Mouse (Mus musculus) inflammation-experienced regulatory T-cells, adult 6 months (primary cell): ENCODE results near the gene Lce6a. TPM values are rescaled to one million over a fixed set of nuclear protein-coding genes. Genes with fewer than 3 reads are reported as not detected.

ENCODE experiments used
- ATAC-seq: one replicate; pipeline ENCODE4 v1.8.0; 2017
- polyA plus RNA-seq, 3 experiments: library from polyadenylated mRNA; unstranded; fragments of 100-300 nt; shearing (Covaris generic); gene quantifications; one replicate each; pipeline ENCODE4 v1.2.1; 2017

Lce6a gene
- polyA plus RNA-seq = not detected

- no peak for ATAC-seq
Observed at GRCm38 (mm10) chr3:92621560-92621959, at the start of gene Lce6a. TSS of gene Lce6a (minus strand) at chr3:92621660.

GRCm38 (mm10) chr3:92670215-92670614, 48.8 kb upstream of the Lce6a start, which contains the start of gene Lce1a2:
TSS of gene Lce1a2 (minus strand) at chr3:92670315.
- no peak for ATAC-seq

- no peak for ATAC-seq
Observed at GRCm38 (mm10) chr3:92656826-92657225, 35.4 kb upstream of the Lce6a start, which contains the start of gene Lce1b. TSS of gene Lce1b (minus strand) at chr3:92656926.

GRCm38 (mm10) chr3:92648207-92648606, 26.7 kb upstream of the Lce6a start, which contains the start of gene Lce1a1:
TSS of gene Lce1a1 (minus strand) at chr3:92648307.
- ATAC-seq = no peak

DNA sequence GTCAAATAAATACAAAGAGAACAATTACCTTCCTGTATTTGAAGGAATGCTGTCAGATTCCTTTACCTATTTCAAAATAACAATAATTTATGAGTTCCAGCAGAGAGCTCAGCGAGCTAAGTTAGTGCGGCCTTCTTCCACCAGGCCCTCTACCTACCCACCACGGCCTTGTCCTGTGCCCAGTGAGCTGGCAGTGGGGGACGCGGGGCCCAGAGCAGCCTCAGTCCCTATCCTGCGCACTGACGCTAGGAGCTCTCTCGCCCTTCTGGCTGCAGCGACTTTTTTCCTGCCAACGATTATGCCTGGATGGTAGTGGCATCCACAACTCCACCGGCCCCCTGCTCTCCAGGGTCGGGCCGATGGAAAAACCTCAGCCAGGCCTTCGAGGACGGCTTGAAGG, 18.4 kb upstream of the Lce6a start:
- no peak for ATAC-seq

- ATAC-seq = no peak
Observed at GRCm38 (mm10) chr3:92638653-92638991, 17.2 kb upstream of the Lce6a start.

GRCm38 (mm10) chr3:92637745-92638652, 16.5 kb upstream of the Lce6a start:
- ATAC-seq = no peak

GRCm38 (mm10) chr3:92609804-92610203, 11.7 kb downstream of the Lce6a start:
- ATAC-seq = no peak

GRCm38 (mm10) chr3:92607392-92607791, 14.1 kb downstream of the Lce6a start, which contains the start of gene 2210017I01Rik:
TSS of gene 2210017I01Rik (minus strand) at chr3:92607492.
- ATAC-seq = no peak

- ATAC-seq = no peak
Observed at GRCm38 (mm10) chr3:92602169-92602568, 19.3 kb downstream of the Lce6a start.

DNA sequence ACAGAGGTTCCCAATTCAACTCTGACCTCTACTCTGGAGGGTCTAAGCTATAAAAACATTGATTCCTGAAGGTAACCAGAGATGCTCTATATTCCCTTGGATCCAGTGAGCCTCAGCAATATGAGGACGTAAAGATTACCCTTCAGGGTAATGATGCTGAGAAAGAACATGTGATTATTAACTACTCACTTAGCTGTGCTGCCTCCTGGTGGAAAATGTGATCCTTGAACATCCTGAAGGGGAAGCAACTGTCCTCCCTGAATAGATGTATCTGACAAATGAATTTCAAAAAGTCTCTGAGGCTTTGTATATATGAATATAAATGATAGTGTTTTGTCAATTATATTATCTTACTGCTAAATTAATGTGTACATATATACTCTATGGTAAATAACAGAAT, 21.0 kb downstream of the Lce6a start:
- no peak for ATAC-seq

DNA sequence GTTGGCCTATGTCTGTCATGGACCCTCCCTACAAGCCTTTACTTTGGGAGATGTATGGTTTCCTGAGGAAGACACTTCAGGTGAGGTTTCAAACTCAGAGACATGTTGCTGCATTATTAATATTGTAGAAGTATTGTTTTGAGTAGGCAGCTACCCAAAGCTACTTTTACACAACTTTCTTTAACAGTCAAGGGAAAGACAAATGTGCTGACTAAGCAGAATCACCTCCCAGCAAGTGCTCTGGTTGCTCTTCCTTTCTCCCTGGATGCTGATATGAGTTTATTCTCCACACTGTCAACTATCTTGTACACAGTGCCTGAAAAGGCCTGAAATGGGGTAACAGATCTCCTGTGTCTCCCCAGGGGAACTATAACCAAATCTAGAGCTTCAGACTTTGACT, 21.5 kb downstream of the Lce6a start:
- ATAC-seq = no peak

- ATAC-seq = no peak
Observed at GRCm38 (mm10) chr3:92598429-92598828, 23.0 kb downstream of the Lce6a start.

GRCm38 (mm10) chr3:92588858-92589257, 32.6 kb downstream of the Lce6a start, which contains the start of gene Smcp:
TSS of gene Smcp (minus strand) at chr3:92588997.
- ATAC-seq = no peak

DNA sequence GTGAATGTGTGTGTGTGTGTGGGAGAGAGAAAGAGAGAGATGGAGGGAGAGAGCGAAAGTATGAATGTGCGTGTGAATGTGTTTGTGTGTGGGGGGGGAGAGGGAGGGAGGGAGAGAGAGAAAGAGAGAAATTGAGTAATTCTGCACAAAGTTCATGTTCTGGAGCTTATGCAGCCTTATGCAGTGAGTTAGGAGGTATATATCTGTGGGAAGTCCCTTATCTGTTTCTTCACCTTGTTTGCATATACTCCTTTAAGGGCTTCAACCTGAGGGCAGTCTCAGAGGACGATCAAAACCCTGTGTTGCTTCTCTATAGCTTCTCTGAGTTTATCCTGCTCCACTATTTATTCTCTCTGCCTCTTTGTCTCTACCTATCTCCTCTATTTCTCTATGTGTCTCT, 34.3 kb downstream of the Lce6a start:
- ATAC-seq = no peak

GRCm38 (mm10) chr3:92585055-92585454, 36.4 kb downstream of the Lce6a start:
- ATAC-seq = no peak

DNA sequence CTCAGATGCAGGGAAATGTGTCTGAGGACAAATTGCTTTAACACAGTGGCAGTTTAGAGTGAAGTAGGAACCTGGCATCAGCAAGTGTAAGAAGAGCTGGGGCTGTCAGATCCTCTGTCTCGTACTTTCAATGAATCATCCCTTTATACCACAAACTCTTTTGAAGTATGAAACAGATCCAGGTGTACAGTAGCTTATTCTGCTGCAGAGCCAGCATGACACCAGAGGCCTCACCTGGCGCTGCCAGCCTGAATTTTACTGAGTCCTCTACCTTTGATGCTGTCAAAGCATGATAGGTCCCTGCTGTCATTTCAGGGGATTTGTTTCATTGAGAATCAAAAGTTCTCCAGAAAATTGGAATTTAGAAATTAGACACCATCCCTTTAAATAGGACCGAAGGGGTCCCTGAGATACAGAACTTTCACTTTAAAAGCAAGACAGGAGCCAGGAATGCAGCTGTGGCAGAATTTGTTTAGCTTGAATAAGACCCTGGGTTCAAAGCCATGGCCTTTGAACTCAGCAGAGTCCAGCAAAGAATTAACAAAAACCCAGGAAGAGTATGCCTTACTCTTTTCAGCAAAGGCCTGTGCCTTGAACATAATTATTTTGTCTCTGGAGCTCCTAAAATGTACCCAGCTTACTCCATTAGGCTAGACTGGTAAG, 38.2 kb downstream of the Lce6a start:
- ATAC-seq = no peak

- ATAC-seq = no peak
Observed at GRCm38 (mm10) chr3:92579508-92579907, 42.0 kb downstream of the Lce6a start.

DNA sequence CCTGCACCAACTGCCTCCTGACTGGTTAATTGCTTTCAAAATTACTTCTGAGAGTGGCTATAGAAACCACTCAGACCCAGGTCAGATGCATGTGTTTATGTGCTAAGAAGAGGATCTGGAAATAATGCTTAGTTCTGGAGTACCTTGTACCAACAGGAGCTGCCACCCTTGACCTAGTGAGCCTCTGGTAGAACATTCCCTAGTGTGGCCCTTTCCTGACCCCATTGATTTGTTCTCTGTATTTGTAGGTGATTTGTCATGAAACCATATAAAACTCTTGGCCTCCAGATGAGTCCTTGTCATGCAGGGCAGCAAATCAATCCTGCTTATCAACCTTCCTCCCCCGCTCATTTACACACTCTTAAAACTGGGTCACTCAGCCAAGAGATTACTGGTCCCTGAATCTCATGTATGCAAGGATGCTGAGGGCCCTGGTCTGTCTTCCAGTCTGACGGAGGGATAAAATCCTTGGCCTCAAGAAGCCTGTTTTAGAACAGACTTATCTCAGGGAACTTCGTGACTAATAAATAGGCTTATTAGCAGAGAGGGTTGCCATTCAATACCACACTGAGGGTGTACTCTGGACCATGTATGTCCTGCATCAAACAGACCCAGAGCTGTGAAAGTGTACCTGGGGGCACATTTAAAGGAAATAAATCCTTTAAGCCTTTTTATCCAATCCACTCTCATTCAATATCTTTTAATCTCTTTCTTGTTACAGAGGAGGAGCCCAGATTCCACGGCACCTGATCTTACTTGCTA, 42.6 kb downstream of the Lce6a start:
- no peak for ATAC-seq

GRCm38 (mm10) chr3:92573449-92574041, 47.9 kb downstream of the Lce6a start, which contains the start of gene Ivl:
TSS of gene Ivl (minus strand) at chr3:92573735.
- ATAC-seq = no peak

DNA sequence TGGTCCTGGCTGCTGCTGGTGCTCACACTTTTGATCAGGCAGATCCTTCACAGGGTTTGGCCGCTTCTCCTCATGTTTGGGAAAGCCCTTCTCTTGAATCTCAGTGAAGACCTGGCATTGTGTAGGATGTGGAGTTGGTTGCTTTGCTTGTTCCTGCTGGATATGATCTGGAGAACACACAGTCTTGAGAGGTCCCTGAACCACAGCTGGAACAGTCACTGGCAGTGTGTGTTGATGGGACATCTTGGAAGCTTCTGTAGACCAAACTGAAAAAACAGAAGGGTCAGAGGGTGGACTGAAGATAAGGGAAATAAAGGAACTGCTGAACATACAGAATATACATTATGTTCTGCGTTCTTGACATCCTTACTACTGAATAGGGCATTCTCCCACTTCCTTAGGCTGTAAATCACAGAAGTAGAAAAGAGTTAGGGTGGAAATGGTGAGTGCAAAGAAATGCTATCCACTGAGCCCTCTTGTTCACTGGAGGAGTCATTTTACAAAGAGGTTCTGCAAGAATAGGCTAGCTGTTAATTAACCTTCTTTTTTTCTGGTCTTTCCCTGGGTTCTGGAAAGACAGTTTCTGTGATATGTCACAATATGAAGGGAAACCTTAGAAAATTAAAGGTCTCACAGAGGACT, 48.8 kb downstream of the Lce6a start:
- ATAC-seq = no peak
